Mouse (Mus musculus) gastrocnemius, adult 2 months (tissue): ENCODE results near the gene Aldh3b1. TPM values are rescaled to one million over a fixed set of nuclear protein-coding genes. Genes with fewer than 3 reads are reported as not detected.

Source experiments
- DNase-seq: peaks from one replicate; pipeline ENCODE4 v3.0.0; 2022
- H3K27ac ChIP-seq: fragments of 200-600 bp; 2 replicates; pipeline ENCODE4 v1.8.1; 2022; ENCODE audit warnings: mild to moderate bottlenecking
- H3K4me3 ChIP-seq: fragments of 200-600 bp; 2 replicates; pipeline ENCODE4 v1.8.1; 2022; ENCODE audit warnings: mild to moderate bottlenecking, moderate library complexity
- CTCF ChIP-seq: fragments of 200-600 bp; IDR thresholded peaks from 2 replicates; pipeline ENCODE4 v1.8.1; 2022; ENCODE audit warnings: antibody characterized with exemption, mild to moderate bottlenecking, moderate library complexity
- intact Hi-C: fragments of 180-260 bp; cut with DNase I; formaldehyde crosslinking; loops from one replicate; pipeline ENCODE4 v1.15.1; 2025
- total RNA-seq, 2 experiments: library from RNA; stranded (reverse); gene quantifications; 2 replicates each; pipeline ENCODE4 v1.2.3; 2021

The Aldh3b1 gene
- total RNA-seq, 2 experiments from 2014 or later: 0.77 to 0.98 TPM

- intact Hi-C loops: no loop called here
- no peak for TF ChIP-seq CTCF
These were observed 5.7 kb upstream of the Aldh3b1 start, which contains the start of gene Unc93b1 for GRCm38 (mm10) chr19:3935032-3935895. Gene Unc93b1, plus strand, starts transcription at chr19:3935186.

GRCm38 (mm10) chr19:3931716-3932115 lies 2.1 kb upstream of the Aldh3b1 start:
- TF ChIP-seq CTCF: no peak
- intact Hi-C loops: no loop called here
- Histone ChIP-seq H3K27ac (no peak overlapping the region; the same call in 1 of the 2 replicates), H3K4me3 (no peak overlapping the region)
- DNase-seq: peak; percentile 26

More at GRCm38 (mm10) chr19:3935032-3935895, 5.7 kb upstream of the Aldh3b1 start, which contains the start of gene Unc93b1:
- H3K27ac ChIP-seq: peak within 1 kb of the TSS; percentile 80
- peak; percentile 78 for DNase-seq
- H3K4me3 ChIP-seq: peak within 1 kb of the TSS; percentile 89

GRCm38 (mm10) chr19:3930262-3931057 lies 852 bp upstream of the Aldh3b1 start:
- intact Hi-C loops: no loop called here
- peak overlapping the region; percentile 84 for H3K27ac ChIP-seq
- TF ChIP-seq CTCF: no peak
- peak; percentile 34 for DNase-seq
- H3K4me3 ChIP-seq: peak overlapping the region; percentile 49

DNA sequence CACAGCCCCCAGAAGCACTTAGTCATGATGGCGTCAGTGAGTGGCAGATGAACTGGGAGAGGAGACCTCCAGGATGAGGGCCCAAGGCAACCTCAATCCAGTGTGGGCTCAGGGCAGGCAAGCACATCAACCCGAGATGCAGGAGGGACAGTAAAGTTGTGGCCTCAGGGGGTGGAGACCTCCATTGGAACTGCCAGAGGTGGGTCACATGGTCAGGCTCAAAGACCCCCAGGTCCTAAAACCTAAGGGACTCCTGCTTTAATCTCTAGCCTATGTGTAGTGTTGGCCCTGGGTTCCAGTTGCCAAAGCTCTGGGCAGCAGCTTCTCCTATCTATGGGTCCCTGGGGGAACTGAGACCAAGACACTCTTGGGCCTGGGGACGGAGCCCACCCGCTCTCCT lies 829 bp downstream of the Aldh3b1 start:
- TF ChIP-seq CTCF: no peak
- intact Hi-C loops: no loop called here
- no peak for DNase-seq
- peak overlapping the region; percentile 49; the same call in 1 of the 2 replicates for H3K4me3 ChIP-seq
- H3K27ac ChIP-seq: peak overlapping the region; percentile 84

GRCm38 (mm10) chr19:3927989-3928388 lies 1.6 kb downstream of the Aldh3b1 start:
- no peak for TF ChIP-seq CTCF
- Histone ChIP-seq H3K27ac (peak overlapping the region; percentile 84), H3K4me3 (no peak overlapping the region)
- DNase-seq: peak; percentile 33
- intact Hi-C loops: no loop called here

- H3K27ac ChIP-seq: peak overlapping the region; percentile 52
- intact Hi-C loops: no loop called here
- DNase-seq: no peak
- no peak overlapping the region for H3K4me3 ChIP-seq
- no peak for TF ChIP-seq CTCF
These were observed 2.9 kb downstream of the Aldh3b1 start for GRCm38 (mm10) chr19:3926685-3927084.

GRCm38 (mm10) chr19:3926279-3926678 lies 3.3 kb downstream of the Aldh3b1 start:
- DNase-seq: peak; percentile 52
- intact Hi-C loops: no loop called here
- Histone ChIP-seq H3K27ac (peak overlapping the region; percentile 52), H3K4me3 (no peak overlapping the region)
- TF ChIP-seq CTCF: no peak

- no peak for TF ChIP-seq CTCF
- H3K27ac ChIP-seq: peak overlapping the region; percentile 52
- DNase-seq: no peak
- no peak overlapping the region for H3K4me3 ChIP-seq
- intact Hi-C loops: no loop called here
These were observed 3.7 kb downstream of the Aldh3b1 start for GRCm38 (mm10) chr19:3925859-3926258.

GRCm38 (mm10) chr19:3924868-3925267 lies 4.7 kb downstream of the Aldh3b1 start:
- intact Hi-C loops: no loop called here

GRCm38 (mm10) chr19:3924190-3924589 lies 5.4 kb downstream of the Aldh3b1 start:
- intact Hi-C loops: no loop called here

More at GRCm38 (mm10) chr19:3924868-3925267, 4.7 kb downstream of the Aldh3b1 start:
- H3K27ac ChIP-seq: peak overlapping the region; percentile 79
- H3K4me3 ChIP-seq: no peak overlapping the region
- TF ChIP-seq CTCF: no peak
- peak; percentile 16 for DNase-seq

GRCm38 (mm10) chr19:3923586-3923985 lies 6.0 kb downstream of the Aldh3b1 start:
- Histone ChIP-seq H3K27ac (peak overlapping the region; percentile 79), H3K4me3 (peak overlapping the region; percentile 1; the same call in 1 of the 2 replicates)
- DNase-seq: peak; percentile 66
- intact Hi-C loops: no loop called here
- TF ChIP-seq CTCF: no peak

More at GRCm38 (mm10) chr19:3924190-3924589, 5.4 kb downstream of the Aldh3b1 start:
- peak overlapping the region; percentile 79 for H3K27ac ChIP-seq
- TF ChIP-seq CTCF: no peak
- DNase-seq: peak; percentile 24
- H3K4me3 ChIP-seq: no peak overlapping the region

- Histone ChIP-seq H3K27ac (peak overlapping the region; percentile 79), H3K4me3 (no peak overlapping the region)
- intact Hi-C loops: no loop called here
- TF ChIP-seq CTCF: no peak
- DNase-seq: peak; percentile 42
These were observed 6.8 kb downstream of the Aldh3b1 start for GRCm38 (mm10) chr19:3922661-3923371.
